Mouse (Mus musculus): Measurements from ENCODE around the gene Ednra. TPM values are rescaled to one million over a fixed set of nuclear protein-coding genes. Genes with fewer than 3 reads are reported as not detected.

Ednra gene
- not detected for polyA plus RNA-seq (2017; shearing (Covaris generic))

DNA sequence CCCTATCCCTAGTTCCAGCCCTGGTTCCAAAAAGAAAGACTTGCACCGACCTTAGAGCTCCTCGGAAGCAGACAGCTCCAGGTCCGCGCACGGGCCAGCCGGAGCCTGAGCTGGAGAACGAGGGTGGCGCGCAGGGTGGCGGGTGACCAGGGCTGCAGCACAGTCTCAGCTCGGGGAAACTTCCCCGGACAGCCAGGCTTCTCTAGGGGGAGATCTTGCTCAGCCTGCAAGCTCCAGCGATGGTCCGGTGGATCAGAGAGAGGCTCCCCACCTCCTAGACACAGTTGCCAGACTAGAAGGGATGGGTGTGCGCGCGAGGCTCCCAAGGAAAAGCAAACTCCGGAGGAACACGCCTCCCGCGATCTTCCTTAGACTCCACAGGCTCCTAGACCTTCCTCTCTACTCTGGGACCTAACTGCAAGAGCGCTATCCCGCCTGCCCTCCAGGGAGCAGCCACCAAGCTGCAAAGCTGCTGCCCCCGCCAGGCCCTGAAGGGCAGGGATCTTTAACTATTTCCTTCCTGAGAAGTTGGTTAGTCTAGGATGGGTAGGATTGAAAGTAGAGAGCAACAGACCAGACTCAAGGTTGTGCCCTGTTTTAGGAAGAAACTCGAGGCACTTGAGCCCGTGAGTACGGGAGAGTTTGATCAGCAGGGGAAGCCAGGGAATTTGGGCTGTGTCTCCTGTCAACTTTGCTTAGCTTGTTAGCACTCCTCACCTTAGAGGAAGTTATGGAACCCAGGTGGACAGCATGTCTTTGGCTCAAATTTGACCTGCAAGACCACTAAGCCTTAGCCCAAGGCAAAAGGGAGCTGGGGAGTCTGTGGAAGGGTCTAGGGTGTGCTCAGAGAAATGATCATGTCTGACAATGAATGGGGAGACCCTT, at the start of gene Ednra:
Gene Ednra, minus strand, starts transcription at position 419 of the 885 bp plus-strand sequence.
- no peak for ATAC-seq

- no peak for ATAC-seq
Measured at GRCm38 (mm10) chr8:77773831-77774230, 49.6 kb upstream of the Ednra start.

DNA sequence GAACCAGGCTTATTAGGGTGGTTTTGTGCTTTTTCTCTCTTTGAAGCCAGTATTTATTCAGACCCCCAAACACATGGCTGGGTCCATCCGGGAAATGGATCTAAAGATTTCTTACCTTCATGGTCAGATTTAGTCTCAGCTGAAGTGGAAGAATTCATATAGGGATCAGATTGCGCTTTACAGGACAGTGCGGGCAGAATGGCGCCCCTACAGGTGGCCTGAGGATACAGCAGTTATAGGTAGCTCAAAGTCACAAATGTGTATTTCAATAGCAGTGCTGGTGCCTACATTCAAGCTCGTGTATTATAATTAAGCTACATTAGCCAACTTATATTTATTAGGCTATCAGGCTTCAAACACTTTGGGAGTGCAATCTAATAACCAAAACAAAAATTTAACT, 49.0 kb upstream of the Ednra start:
- no peak for ATAC-seq

DNA sequence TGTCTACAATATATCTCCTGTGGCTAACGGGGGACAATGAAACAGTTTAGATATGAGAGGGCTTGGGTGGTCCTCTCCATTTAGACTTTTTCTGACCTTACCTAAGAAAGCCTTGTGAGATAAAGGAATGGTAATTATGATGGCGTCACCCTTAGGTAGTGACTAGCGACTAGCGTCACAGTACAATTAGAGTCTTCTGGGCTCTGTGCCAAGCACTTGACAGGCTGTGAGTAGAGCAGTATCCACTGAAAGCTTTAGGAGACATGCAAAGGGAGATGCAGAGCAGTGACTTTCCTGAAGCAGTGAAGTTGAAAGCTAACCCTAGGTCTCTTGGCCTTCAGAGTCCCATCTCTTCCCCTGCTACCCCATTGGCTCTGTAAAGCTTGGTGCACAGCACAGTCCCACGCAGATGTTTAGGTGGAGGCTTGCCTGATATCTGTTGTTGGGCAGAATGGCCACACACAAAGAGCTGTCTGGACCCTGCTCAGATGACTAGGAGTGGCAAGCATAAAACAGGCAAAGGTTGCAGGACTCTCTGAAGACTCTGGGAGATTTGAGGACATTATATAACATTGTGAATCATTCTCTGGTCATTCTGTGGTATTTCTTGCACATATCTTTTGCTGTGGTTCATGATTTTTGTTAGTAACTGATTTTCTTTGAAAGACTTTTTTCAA, 48.1 kb upstream of the Ednra start:
- ATAC-seq, result no peak

- ATAC-seq, result no peak
Measured at GRCm38 (mm10) chr8:77770966-77771365, 46.7 kb upstream of the Ednra start.

DNA sequence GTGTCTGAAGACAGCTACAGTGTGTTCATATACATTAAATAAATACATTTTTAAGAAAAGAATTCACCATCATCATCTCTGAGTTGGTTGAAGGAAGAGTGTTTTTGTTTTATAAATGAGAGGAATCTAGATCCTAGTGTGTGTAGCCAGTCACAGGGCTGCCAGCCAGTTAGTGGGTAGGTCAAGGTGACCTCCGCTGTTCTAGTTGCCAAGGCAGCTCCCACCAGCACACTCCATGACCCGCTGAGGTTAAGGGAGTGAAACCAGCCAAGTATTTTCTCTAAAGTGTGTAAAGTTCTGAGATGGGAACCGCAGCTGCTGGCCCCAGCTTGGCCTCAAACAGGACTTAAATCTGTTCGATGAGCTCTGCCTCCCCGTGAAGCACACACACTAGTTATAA, 44.7 kb upstream of the Ednra start:
- ATAC-seq, result no peak

GRCm38 (mm10) chr8:77764253-77764652, 40.0 kb upstream of the Ednra start:
- no peak for ATAC-seq

DNA sequence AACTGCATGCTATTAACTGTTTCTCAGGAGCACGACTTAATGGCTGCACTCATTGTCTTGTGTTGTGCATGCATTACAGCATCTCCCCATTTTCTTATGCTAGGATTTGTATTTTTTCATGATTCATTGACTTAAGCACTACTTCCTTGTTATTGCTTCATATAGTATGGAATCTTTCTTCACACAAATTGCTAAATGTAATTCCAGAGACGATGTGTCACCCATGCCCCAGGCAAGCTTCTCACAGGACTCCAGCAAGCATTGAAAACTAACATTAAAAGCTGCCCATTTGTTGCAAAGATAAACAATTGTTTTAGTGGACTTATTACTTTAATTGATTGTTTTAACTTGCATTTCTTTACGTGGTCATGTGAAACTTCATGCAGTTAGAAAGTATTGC, 38.7 kb upstream of the Ednra start:
- ATAC-seq, result no peak

DNA sequence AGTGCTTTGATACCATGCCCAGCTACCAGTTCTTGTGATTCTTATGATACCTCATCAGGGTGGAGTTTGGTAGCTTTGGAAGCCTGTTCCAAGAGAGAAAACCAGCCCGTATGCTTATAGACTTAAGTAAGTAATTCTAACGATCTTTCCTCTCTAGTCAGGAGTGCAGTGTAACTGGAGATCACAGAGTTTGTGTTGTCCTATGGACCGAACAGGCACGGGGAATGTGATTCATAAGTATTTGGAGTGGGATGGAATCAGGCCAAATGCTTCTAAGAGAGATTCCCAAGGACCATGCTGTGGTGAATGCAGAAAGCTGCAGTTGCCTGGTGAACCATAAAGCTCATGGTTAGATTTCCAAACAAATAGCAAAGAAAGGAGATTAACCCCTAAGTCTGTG, 31.2 kb upstream of the Ednra start:
- no peak for ATAC-seq

GRCm38 (mm10) chr8:77753796-77754195, 29.5 kb upstream of the Ednra start:
- ATAC-seq, result no peak

DNA sequence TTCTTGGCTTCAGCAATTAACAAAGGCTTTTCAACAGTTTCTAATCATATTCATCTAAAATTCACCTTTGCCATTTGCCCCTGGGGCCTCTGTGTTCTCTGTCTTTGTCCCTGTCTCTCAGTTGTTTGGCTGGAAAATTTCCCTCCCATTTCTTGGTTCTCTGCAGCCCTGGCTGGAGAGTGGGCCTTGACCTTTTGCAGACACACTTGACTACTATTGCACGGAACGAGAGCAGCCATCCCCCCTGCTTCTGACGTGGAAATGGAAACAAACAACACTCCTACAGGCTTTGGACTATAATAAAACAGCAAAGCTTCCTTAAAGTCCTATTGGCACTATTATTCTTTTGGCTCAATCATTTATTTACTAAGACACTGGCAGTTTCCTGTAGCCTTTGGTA, 27.8 kb upstream of the Ednra start:
- no peak for ATAC-seq

DNA sequence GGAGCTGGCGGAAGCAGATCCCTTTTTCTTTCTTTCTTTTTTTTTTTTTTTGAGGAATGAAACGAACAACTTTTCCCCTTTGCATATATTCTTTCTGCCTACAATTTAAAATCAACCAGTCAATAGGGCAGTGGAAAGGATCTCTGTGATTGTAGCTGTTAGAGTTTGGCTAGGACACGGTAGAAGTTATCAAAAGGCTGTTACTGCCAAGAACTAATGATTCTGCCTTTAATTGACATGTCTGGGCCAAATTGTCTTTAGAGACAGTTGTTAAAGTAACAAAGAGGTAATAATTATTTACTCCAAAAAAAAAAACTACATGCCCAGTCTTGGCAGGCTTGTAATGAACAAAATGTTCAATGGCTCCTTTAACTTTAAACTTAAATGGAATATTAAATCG, 26.1 kb upstream of the Ednra start:
- no peak for ATAC-seq

DNA sequence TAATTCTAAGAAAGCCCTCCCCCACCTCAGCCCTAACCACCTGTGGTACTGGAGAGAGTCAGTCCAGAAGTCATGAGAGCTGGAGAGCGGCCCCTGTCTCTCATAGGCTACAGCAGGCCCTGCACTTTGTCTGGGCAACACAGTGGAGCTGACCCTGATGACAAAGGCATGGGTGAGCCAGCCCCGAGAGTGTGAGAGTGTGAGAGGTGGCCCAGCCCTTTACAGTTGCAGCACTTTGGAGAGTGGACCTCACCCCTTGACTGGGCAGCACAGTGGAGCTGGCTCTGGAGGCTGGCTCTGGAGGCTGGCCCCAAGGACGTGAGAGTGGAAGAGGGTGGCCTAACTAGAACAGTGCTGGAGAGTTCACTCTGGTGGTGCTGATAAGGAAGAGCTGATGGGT, 20.2 kb upstream of the Ednra start:
- ATAC-seq, result no peak

DNA sequence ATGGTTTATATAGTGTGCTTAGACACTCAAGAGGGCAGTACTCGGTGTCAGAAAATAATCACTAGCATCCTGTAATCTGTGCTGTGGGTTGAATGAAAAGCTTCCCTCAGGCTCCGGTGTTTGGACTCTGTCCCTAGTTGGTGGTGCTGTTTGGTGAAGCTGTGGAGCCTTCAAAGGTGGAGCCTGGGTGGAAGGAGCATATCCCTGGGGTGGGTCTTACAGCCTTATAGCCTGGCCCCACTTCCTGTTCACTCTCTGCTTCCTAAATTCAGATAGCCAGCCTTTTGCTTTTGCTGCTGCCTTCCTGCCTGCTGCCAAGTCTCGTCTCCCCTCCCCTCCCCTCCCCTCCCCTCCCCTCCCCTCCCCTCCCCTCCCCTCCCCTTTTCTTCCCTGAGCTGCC, 18.1 kb upstream of the Ednra start:
- no peak for ATAC-seq

DNA sequence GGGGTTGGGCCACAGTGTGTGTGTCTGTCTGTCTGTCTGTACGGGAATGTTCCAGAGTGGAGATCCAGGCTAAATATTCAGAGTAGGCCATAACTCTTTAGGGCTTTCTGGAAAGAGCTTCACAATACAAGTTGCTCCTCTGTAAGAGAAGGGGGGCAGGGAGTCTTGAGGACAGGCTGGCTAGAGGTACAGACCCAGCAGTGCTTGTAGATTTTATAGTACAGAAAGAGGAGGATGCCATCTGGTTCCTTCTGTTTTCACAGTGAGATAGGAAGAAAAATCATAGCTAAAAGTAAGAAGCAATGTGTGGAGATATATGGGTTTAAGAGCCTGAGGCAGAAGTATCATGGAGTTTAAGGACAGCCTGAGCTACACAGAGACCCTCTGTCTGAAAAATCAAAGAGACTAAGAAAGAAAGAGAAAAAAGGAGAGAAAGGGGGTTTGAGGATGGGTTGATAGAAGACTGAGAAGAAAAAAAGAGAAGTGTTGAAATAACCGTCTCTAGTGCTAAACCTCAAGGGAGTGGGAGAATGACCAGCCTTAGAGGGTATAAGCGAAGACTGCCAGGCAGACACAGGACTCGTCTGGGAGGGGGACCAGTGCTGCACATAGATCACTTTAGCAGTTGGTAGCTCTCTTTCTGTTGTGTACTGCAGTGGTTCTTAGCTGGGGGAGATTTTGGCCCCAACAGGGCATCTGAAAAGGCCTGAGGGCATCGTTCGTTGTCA, 16.9 kb upstream of the Ednra start:
- no peak for ATAC-seq

- ATAC-seq, result no peak
Measured at GRCm38 (mm10) chr8:77738419-77738818, 14.2 kb upstream of the Ednra start.

GRCm38 (mm10) chr8:77737327-77737726, 13.1 kb upstream of the Ednra start:
- ATAC-seq, result no peak

DNA sequence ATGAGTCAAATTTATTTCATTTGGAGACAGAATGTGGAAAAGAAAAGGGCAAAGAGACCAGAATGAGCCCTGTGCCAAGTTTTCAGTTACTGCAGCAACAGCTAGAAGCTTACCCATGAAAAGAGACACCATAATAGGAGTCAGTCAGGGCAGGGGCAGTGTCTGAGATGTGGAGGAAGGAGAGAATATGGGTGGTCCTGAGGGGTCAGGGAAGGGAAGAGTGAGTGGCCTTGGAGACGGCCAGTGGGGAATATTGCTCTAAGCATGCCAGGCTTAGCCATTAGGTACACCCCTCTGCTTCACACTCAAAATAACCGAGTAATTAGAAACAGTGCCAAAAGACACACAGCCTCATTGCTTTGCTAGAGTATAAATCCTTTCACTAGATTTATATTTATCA, 9.5 kb upstream of the Ednra start:
- no peak for ATAC-seq

- no peak for ATAC-seq
Measured at GRCm38 (mm10) chr8:77732964-77733363, 8.7 kb upstream of the Ednra start.

- no peak for ATAC-seq
Measured at GRCm38 (mm10) chr8:77725406-77725805, 1.1 kb upstream of the Ednra start.

DNA sequence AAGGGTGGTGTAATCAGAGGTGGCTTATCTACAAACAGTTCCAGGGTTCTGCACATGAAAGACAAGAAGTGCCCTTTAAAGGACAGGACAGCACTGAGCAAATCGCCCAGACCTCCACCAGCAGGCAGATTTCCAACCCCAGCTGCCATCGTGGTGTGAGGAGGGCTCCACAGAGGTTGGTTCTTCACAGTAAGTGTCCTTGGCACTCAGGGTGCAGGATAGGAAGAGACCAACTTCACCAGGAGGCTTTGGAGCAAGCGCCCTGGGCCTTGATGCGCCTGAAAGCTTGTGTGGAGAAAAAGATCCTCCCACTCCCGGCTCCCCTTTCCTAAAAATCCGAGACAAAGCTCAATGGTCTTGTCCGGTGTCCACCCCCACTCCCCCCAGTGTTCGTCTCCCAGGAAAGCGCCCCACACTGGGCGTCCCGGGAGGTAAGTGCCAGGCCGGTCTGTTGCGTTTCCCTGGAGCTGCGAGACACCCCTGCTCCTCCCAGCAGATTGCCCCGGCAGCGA, 674 bp downstream of the Ednra start:
- ATAC-seq, result no peak

DNA sequence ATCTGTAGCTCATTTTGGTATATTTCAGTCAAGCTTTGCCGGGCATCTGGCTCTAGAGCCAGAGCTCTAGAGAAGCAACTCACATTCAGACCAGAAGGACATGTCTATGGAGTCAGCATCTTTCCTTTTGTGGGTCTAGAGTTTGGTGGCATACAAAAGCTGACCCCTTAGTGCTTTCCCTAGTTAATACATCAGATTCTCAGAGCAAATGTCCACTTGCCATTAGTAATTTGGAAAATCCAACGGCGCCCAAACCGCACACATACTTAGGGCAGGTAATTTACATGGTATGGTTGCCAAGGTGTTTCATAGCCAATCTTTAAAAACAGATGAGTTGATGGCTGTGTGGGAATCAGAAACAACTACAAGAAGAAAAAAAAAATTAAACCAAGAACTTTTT, 1.2 kb downstream of the Ednra start:
- no peak for ATAC-seq

DNA sequence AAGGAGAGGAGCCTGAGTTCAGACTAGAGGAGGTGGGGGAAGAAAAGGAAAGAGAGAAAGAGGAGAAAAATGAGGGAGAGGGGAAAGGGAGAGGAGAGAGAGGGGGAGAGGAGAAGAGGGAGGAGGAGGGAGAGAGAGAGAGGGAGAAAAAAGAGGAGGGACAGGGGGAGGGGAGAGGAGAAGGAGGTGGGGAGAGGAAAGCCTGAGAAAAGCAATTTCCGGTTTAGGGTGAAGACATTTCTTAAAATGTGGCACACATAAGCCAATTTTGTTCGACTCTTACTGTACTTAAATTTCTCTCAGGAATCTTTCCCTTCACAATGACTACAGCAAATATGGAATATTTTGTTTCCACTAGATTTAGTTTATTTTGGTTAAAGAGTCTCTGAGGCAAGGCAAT, 5.3 kb downstream of the Ednra start:
- ATAC-seq, result no peak
